Mouse (Mus musculus) adipocyte (in vitro differentiated cells): ENCODE data around the gene Glod4.
"Not testable (repeated sequence)": the region's sequence is repeated elsewhere in the genome, so short reads cannot be mapped to it uniquely, and the experiment has no call there.

ENCODE experiments used
- DNase-seq: peaks from one replicate; pipeline ENCODE4 v3.0.0-alpha.2; 2016; ENCODE audit warnings: low spot score

Glod4 gene

DNA sequence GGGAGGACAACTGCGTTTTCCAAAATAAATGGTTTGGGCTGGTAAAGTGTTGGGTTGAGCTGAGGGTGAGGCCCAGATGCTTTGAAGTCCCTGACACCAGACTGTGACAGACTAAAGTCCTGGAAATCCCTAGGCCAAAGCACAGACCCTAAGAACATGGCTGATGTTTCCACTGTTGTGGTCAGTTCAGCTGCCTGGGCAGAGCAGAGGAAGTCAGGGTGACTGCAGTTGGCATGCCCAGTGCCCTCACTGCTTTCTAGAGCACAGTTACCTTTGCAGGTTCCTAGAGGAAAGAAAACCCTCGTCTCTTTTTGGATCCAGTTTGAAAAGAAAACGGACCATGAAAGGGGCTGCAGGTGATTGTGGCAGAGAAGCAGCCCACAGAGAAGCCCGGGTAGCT is 13.9 kb upstream of the Glod4 start:
- DNase-seq: no peak

DNA sequence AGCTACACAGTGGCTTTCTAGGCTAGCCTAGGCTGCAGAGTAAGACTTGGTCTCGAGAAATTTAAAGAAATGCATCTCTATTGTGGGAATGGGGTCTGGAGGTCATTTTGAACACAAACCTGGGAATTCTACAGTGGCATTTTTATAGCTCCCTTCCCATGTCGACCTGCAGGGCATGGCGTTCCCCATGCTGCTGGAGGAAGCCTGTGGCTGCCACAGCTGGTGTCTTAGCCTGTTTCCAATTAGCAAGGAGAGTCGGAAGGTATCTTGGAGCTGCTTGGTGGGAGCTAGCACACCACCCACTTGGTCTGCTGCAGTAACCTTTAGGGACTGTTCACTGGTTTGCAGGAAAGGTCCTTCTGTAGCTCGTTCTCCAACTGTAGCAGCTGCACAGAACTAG is 12.6 kb upstream of the Glod4 start:
- DNase-seq: no peak

- DNase-seq: peak; percentile 27
Observed at GRCm38 (mm10) chr11:76255431-76256001, 12.0 kb upstream of the Glod4 start.

GRCm38 (mm10) chr11:76253918-76254264 is 10.4 kb upstream of the Glod4 start:
- DNase-seq: peak; percentile 20

GRCm38 (mm10) chr11:76253145-76253917 is 9.8 kb upstream of the Glod4 start:
- DNase-seq: peak; percentile 85

GRCm38 (mm10) chr11:76252036-76252435 is 8.5 kb upstream of the Glod4 start:
- DNase-seq: peak; percentile 8

GRCm38 (mm10) chr11:76247239-76247638 is 3.7 kb upstream of the Glod4 start:
- DNase-seq: no peak

GRCm38 (mm10) chr11:76246439-76246838 is 2.9 kb upstream of the Glod4 start:
- no peak for DNase-seq

- peak; percentile 17 for DNase-seq
Observed at GRCm38 (mm10) chr11:76243811-76244546, 454 bp upstream of the Glod4 start.

GRCm38 (mm10) chr11:76239750-76240149 is 3.8 kb downstream of the Glod4 start:
- no peak for DNase-seq

- DNase-seq: no peak
Observed at GRCm38 (mm10) chr11:76236136-76236535, 7.4 kb downstream of the Glod4 start.

DNA sequence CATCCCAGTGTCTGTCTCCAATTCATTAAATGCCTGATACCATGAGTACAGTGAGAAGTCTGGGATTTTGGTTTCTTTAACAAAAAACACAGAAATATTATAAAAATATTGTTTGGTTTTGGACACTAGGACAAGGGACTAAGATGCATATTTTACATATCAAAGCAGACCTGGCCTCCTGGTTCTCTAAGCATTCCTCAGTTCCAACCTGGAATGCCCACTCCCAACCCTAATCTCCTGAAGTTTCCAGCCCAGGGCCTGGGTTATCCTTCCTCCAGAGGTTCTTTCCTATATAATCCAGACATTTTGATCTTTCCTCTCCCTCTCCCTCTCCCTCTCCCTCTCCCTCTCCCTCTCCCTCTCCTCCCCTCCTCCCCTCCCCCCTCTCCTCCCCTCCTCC is 18.5 kb downstream of the Glod4 start:
- DNase-seq: no peak

DNA sequence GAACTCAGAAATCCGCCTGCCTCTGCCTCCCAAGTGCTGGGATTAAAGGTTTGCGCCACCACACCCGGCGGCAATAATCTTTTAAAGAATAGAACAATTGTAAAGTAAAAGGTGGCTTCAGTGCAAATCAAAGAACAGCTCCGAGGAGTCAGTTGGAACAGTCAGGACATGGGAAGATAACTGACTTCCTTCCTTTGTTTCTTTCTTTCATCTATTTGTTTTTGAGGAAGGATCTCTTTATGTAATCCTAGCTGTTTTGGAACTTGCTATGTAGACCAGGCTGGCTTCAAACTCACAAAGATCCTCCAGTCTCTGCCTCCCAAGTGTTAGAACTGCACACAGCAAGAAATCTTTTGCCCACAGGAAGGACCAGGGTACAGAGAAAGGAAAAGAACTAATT is 18.9 kb downstream of the Glod4 start:
- DNase-seq: no peak

DNA sequence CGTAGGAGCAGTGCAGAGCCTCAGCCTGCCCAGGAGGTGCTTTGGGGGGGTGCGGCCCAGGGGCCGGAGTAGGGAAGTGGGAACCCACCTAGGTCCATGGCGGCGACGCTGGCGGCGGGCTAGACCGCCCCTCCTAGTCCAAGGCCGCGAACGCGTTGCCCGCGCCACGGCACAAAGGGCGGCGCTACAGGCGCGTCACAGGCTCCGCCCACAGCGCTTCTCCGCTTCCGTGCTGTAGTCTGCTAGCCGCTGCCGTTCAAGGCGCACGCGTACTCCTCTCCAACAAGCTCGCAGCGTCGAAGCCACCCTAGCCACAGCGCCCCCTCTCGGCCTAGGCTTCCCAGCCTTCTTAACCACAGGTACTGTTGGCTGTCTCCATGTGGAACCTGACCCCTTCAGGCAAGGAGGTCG is 26.1 kb downstream of the Glod4 start, which contains the start of the genes Dbil5 and Gemin4:
Gene Dbil5, plus strand, starts transcription at position 219 of the 411 bp plus-strand sequence.
Gene Gemin4, minus strand, starts transcription at position 275 of the 411 bp plus-strand sequence.
- peak; percentile 96 for DNase-seq

DNA sequence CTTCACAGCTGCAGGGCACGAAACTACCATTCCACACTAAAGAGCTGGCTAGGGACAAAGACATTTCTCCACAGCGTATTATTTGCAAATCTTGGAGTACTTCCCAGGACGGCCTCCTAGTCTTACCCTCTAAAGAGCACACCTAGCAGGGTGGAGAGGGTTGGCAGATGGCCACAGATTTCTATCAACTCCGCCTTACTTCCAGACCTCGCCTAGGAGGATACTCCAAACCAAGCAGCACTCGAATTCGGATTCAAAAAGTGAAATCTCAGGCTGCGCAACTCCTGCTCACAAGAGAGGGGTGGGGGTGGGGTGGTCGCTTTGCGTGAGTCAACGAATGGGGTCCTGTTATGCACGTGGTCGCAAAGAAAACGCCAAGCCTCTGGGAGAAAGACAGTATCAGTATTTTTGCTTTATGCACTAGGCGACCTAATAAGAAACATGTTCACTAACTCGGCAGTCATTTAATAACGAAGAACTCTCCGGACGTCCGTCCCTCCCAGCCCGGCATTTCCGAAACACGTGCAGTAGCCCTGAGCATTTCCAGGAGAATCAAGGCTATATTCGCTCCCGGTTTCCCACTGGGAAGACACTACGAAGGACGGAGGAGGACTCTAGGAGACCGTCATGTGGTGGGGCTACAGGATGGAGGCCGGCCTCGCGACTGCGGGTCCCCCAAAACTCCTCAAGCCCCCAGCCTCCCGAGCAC is 26.7 kb downstream of the Glod4 start:
- peak; percentile 56 for DNase-seq

GRCm38 (mm10) chr11:76216049-76216540 is 27.4 kb downstream of the Glod4 start:
- no peak for DNase-seq

GRCm38 (mm10) chr11:76215011-76215410 is 28.5 kb downstream of the Glod4 start:
- DNase-seq: peak; percentile 56

- no peak for DNase-seq
Observed at GRCm38 (mm10) chr11:76213841-76214240, 29.7 kb downstream of the Glod4 start.

GRCm38 (mm10) chr11:76211595-76211994 is 31.9 kb downstream of the Glod4 start:
- DNase-seq: not testable (repeated sequence)

DNA sequence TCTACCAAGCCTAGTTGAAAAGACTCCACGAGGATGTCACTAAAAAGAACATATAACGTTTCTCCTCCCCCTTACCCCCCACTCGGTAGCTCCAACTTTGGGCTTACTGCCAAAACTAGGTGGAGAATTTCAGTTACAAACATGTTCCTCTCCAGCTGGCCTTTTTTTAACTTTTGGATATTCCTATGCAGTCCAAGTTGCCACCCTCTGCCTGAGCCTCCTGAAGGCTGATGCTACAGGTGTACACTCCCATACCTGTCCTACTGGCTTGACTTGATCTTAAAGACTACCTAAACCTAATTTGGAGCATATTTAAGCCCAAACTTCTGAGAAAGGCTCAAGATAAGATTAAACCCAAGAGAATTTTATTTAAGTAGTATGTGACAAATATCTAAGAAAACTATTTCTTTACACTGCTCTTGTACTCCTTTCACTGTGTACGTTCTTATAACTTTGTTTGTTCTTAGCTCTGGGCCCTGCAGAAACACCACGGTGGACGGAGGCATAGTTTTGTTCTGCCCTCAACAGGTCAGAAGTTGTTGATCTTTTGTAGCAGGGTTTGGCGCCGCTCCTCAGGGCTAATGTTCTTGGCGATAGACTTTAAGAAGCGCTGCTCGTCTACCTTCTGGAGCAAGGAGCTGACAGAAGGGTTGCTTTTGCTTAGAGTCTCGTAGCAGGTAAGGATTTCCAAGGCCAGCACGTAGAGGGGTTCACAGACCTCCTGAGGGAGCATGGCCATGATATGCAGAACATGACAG is 33.1 kb downstream of the Glod4 start:
- no peak for DNase-seq

- DNase-seq: no peak
Observed at GRCm38 (mm10) chr11:76206793-76207192, 36.7 kb downstream of the Glod4 start.
